Mouse (Mus musculus): ENCODE data around the gene Tbc1d22a. TPM values are rescaled to one million over a fixed set of nuclear protein-coding genes. Genes with fewer than 3 reads are reported as not detected.

Gene Tbc1d22a
- total RNA-seq, 2 experiments from 2014 or later: 19.0 to 23.1 TPM

DNA sequence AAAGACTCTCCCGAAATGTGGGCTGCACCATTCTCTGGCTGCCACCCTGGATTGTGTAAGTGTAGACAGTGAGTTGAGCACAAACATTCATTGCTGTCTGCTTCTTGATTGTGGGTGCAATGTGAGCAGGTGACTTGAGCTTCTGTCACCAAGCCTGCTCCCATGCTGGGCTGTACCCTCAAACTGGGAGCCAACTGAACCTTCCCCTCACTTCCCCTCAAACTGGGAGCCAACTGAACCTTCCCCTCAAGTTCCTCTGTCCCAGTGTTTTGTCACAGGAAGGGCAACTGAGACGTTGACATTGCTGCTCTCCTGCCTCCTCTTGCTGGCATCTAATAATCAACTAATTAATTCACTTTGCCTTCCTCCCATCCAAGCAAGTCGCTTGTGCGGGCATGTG is 52.7 kb downstream of the Tbc1d22a start:
- DNase-seq: no peak
- intact Hi-C loops (cut with DNase I): no loop called here

DNA sequence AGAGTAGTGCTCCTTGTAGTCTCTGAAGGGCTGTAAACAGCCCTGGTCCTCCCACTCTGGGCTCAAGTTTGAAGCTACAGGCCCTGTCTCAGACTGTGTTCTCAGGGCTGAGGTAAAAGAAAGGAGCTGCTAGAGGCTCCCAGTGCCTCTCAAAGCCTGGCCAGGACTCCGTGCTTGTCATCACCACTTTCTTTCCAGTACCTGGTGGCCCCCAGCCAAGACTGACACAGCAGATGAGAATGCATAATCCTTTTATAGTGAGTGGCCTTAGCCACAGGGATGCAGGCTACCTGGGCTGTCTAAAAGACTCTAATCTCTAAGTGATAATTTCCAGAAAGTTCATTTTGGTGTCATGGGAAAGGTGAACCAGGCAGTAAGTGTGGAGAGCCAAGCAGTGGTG is 54.3 kb downstream of the Tbc1d22a start:
- peak; percentile 21 to 22 for DNase-seq

GRCm38 (mm10) chr15:86275754-86276153 is 61.5 kb downstream of the Tbc1d22a start:
- no peak for DNase-seq
- intact Hi-C loops (cut with DNase I): no loop called here

More for the DNA sequence above, 54.3 kb downstream of the Tbc1d22a start:
- intact Hi-C loops (cut with DNase I): no loop called here

DNA sequence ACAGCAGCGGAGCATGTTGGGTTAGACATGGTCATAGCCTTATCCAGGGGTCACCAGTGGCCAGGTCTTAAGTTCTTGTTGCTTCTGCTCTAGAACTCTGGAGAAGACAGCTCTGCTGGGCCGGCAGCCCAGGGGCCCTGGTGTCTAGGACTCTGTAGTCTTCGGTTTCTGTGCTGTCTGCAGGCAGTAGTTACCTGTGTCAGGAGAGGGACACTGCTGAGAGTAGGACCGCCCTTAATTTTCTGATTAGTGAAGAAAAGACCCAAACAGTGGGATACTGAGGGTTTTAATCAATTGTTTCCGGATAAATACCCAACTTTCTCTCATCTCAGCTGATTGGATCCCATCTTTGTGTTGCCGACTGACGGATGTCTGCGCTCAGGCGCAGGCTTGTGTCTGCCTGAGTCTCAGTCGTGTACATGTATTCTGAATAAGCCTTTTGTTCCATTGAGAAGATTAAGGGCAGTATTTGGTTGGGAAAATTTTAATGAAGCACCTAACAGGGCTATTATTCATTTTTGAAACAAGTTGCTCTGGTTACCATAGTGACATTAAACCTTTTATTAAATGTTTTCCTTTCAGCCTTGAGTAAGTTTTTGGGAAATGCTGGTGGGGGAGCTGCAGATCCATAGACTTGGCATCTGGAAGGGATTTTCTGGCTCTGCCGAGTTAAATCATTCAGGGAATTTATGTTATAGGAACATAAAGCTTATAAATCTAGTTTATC is 62.4 kb downstream of the Tbc1d22a start:
- intact Hi-C loops (cut with DNase I): no loop called here
- DNase-seq: no peak

GRCm38 (mm10) chr15:86277428-86277827 is 63.2 kb downstream of the Tbc1d22a start:
- DNase-seq: no peak
- intact Hi-C loops (cut with DNase I): no loop called here

DNA sequence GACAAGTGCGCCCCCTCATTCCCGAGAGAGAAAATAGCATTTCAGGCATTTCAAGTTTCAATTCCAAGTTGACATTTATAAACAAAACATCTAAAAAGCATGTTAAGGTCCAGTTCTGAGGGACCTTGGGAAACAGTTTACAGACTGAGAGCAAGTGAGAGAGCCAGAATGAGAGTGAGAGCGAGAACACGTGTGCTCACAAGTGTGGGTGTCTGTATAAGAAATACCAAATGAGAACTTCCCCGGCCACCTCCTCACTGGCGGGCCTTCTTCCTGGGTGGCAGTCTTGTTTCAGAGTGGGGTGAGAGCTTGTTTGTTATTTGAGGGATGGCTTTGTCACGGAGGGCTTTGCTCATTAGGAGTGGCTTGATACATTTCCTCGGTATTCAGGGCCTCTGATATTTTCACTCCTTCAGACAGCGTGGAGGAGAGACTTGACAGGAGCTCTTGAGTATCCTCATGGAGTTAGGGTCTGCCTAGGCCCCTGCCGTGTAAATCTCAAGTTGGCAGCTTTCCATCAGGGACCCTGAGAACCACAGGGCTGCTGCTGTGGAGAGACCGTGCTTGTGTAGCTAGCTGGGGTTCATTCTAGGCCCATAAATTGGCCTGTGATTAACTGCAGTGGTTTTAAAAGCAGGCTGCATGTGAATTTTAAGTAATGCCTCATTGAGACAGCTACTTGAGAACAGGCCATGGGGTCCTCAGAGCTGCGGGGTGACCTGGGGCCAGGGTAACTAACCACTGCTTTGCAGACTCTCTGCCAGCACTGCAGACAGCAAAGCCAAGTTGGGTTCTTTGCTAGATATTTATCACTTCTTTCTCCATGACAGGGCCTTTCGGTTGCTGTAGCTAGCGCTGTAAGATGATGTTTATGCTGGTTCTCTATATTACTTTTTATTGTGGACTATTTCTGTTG is 65.1 kb downstream of the Tbc1d22a start:
- intact Hi-C loops (cut with DNase I): no loop called here
- no peak for DNase-seq

DNA sequence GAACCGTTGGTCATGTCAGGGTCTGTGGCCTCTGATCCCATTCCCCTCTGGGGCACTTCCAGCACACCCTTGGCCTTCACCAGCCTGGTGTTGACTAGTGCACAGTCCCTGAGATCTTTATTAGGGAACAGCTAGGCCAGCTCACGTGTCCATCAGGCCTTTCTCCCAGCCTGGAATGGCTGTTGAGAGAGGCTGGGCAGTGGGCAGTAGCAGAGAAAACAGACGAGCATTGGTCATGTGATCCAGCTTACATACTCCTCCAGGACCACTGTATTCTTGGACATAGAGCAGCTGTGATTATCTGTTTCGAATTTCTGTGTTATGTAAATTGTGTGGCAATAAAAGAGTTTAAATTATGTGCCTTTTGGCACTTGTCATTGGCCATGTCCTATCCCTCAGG is 65.9 kb downstream of the Tbc1d22a start:
- no peak for DNase-seq
- intact Hi-C loops (cut with DNase I): no loop called here

- intact Hi-C loops (cut with DNase I): no loop called here
- DNase-seq: no peak
These were observed 69.0 kb downstream of the Tbc1d22a start for GRCm38 (mm10) chr15:86283238-86283637.

DNA sequence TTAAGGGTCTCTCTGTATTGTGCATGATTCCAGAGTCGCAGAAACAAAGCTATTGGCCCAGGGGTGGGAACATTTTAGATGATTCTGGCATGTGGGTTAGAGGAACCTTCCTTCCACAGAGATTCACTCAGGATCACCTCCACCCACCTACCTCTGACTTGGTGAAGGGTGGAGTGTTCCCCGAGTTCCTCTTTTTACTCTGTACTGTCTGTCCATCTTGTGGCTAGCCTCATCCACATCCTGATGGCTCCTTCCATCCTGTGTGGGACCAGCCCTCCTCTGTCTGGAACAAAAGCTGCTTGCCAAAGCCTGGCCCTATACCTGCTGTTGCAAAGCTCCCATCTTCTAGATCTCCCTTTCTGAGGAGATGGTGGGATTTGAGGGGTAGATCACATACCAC is 71.0 kb downstream of the Tbc1d22a start:
- intact Hi-C loops (cut with DNase I): no loop called here

GRCm38 (mm10) chr15:86290074-86290473 is 75.8 kb downstream of the Tbc1d22a start:
- intact Hi-C loops (cut with DNase I): no loop called here

More for the DNA sequence above, 71.0 kb downstream of the Tbc1d22a start:
- DNase-seq: no peak

DNA sequence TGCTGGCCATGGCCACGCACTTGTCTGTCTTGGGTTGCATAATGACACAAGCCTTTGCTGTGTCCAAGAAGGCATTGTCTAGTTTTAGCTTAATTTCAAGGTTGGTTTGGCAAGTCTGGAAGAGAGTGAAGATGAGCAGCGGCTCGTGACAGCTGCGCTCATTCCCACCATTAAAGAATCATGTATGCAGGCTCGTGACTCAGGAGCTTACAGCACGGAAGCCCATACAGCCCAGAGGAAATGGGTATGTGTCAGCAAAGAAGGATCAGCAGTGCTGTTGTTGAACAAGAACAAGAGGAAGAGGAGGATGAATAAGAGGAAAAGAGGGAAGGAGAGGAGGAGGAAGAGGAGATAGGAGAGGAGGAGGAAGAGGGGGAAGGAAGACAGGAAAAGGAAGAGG is 78.0 kb downstream of the Tbc1d22a start:
- intact Hi-C loops (cut with DNase I): no loop called here
- DNase-seq: no peak

More at GRCm38 (mm10) chr15:86290074-86290473, 75.8 kb downstream of the Tbc1d22a start:
- DNase-seq: peak in 1 of 2 experiments; percentile 7

GRCm38 (mm10) chr15:86294426-86294825 is 80.2 kb downstream of the Tbc1d22a start:
- intact Hi-C loops (cut with DNase I): no loop called here
- no peak for DNase-seq

GRCm38 (mm10) chr15:86295722-86296288 is 81.5 kb downstream of the Tbc1d22a start:
- intact Hi-C loops (cut with DNase I): no loop called here

GRCm38 (mm10) chr15:86297281-86297680 is 83.0 kb downstream of the Tbc1d22a start:
- intact Hi-C loops (cut with DNase I): no loop called here
- no peak for DNase-seq

More at GRCm38 (mm10) chr15:86295722-86296288, 81.5 kb downstream of the Tbc1d22a start:
- DNase-seq: no peak

DNA sequence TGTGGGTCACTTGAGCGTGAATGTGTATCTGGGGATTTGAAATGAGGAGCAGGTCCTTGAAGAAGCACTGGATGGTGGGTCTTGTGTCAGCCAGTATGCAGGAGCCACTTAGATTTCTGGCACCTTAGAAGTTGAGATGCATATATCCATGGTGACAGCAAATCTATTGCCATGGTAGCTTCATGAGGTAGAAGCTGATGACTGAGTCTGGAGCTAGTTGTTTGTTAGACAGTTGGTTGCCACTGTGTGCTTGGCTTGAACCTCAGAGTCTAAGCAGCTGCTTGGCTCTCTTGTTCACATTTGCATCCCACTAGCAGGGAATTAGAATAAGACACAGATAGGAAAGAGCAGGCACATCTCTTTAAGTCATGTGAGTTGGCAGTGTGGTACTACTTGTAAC is 89.6 kb downstream of the Tbc1d22a start:
- intact Hi-C loops (cut with DNase I): no loop called here
- DNase-seq: no peak

DNA sequence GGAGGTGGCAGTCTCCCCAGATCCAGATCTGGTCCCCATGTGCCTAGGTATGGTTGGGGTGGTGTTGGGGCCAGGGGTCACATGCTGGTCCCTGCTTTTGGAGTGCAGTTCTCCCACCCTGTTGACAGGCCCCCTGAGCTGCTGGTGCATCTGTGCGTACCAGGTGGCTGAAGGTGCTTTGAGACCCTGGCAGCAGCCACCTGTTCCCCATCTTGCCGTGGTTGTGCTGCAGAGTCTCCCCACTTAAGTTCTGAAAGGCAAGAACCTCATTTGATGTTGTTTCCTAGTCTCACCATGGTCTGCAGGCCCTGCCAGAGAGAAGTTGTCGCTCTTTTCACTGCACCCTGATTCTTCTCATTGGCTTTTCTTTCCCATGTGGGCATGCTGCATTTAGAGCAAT is 90.6 kb downstream of the Tbc1d22a start:
- intact Hi-C loops (cut with DNase I): no loop called here
- no peak for DNase-seq

GRCm38 (mm10) chr15:86305290-86305689 is 91.0 kb downstream of the Tbc1d22a start:
- no peak for DNase-seq
- intact Hi-C loops (cut with DNase I): no loop called here

GRCm38 (mm10) chr15:86309213-86309829 is 95.1 kb downstream of the Tbc1d22a start:
- no peak for DNase-seq
- intact Hi-C loops (cut with DNase I): no loop called here

- DNase-seq: no peak
- intact Hi-C loops (cut with DNase I): no loop called here
These were observed 106.7 kb downstream of the Tbc1d22a start for GRCm38 (mm10) chr15:86320803-86321510.

- DNase-seq: no peak
- intact Hi-C loops (cut with DNase I): no loop called here
These were observed 112.1 kb downstream of the Tbc1d22a start for GRCm38 (mm10) chr15:86326341-86326740.

Data from heart, postnatal 10 days (tissue).